Mouse (Mus musculus): Measurements from ENCODE around the gene Kcnd1.

DNA sequence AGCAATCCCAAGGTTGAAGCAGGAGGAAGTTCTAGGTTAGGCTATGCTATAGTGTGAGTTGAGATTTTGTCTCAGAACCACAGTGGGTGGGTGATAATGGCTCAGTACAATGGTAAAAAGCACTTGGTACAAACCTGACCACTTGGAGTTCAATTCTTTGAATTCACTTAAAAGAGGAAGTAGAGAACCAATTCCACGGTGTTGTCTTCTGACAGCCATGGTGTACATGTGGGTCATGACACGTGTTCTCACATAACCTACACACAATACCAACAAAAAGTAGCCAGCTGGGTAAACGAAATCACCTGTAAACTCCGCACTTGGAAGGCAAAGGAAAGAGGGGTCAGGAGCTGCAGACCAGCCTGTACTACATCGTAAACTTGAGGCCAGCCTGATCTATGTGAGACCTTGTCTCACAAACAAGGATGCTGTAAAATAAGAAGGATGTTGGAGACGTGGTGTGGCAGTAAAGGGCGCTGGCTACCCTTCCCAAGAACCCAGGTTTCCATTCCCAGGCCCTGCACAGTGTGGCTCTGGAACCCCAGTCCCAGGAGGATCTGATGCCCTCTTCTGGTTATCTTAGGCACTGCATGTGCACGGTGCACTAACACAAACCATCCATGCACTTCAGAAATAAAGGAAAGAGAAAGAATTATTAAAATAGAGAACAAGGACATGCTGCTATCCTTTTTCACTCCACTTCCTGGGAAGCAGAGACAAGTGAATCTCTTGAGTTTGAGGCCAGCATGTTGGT, 45.6 kb upstream of the Kcnd1 start:
- TF ChIP-seq CTCF (IDR thresholded peaks at IDR 0.05; ENCODE audit: low read depth), result peak; percentile 81
- no peak for TF ChIP-seq EP300 (optimal IDR thresholded peaks at IDR 0.05)
